7 mouse cellular contexts compared by ENCODE assay signal in the genomic region with DNA sequence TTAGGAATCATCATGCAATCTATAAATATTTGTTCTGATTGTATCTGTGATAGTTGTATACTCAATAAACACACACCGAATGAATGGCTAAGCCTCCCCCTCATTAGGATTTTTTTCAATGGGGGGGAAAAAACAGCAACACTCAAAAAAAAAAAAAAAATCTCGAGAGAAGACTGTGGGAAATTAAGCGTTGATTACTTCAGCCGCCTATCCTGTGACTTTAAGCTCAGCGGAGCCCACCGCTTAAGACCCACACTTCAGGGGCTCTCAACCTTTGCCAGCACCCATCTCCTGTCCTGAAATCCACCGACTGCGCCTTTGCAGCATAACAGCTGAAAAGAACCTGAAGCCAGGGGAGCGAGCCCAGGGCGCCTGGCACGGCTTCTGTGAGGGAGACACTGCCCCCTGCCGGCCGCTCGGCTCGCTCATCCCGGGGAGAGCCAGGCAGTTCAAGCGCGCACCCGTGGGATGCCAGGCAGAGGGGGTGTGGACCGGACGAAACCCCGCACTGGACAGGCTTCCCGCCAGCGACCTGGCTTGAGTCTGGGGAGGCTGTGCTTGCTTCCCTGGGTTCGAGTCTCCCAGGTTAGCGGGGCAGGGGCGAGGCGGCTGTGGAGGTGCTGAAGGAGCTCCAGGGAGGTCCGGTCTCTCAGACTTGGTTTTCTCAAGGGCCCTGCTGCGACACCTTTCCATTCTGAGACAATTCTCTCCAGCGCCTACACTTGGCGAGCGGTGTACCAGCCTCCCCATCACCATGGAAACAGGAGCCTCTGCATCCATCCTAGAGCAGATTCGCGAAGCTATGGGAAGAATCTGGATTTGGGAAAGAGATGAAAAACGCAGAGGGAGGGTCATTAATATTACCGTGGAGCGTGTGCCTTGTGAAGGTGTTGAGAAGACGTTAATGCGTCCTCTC. TPM values are rescaled to one million over a fixed set of nuclear protein-coding genes. Genes with fewer than 3 reads are reported as not detected.
DNase-seq lines count a peak whose midpoint lies in the region; ATAC-seq and TF ChIP-seq lines count a peak whose summit lies in the region.

No protein-coding gene starts in this region.

- peak overlapping the region; percentile 24 for H3K4me3 ChIP-seq in embryonic facial prominence, embryonic 11.5 days (ENCODE audit: low read depth, low read length)
- no peak overlapping the region for H3K4me3 ChIP-seq in heart, adult 2 months
- peak overlapping the region; percentile 35 for H3K4me3 ChIP-seq in limb, embryonic 12.5 days (replicated peaks)
- peak overlapping the region; percentile 50 for H3K4me3 ChIP-seq in midbrain, embryonic 15.5 days

- no peaks in the 10 kb centered on the region for H3K36me3 ChIP-seq in embryonic facial prominence, embryonic 11.5 days (replicated peaks; ENCODE audit: control insufficient read depth, insufficient read depth, low read depth, low read length)
- H3K36me3 ChIP-seq in heart, adult 2 months (ENCODE audit: control insufficient read depth, insufficient read depth, low read length) = no peaks in the 10 kb centered on the region
- no peaks in the 10 kb centered on the region for H3K36me3 ChIP-seq in limb, embryonic 12.5 days
- H3K36me3 ChIP-seq in midbrain, embryonic 15.5 days (replicated peaks) = no peaks in the 10 kb centered on the region

- no peaks in the 10 kb centered on the region for H3K9me3 ChIP-seq in embryonic facial prominence, embryonic 11.5 days (replicated peaks; ENCODE audit: control insufficient read depth, low read length)
- H3K9me3 ChIP-seq in limb, embryonic 12.5 days = no peaks in the 10 kb centered on the region
- H3K9me3 ChIP-seq in midbrain, embryonic 15.5 days = no peaks in the 10 kb centered on the region

- peak; percentile 59; the same call in 1 of the 2 replicates for TF ChIP-seq EP300 in heart, adult 2 months (IDR thresholded peaks at IDR 0.05; ENCODE audit: insufficient read depth, low read depth, low read length)

- intact Hi-C loops in heart, adult 2 months (cut with DNase I) = loop anchor here (1.0 to 5.0 kb wide), 3 partner anchors 35 to 119 kb away; no protein-coding TSS in a partner anchor

- DNase-seq in adrenal gland, postnatal 10 days = peak; percentile 95
- DNase-seq in embryonic facial prominence, embryonic 11.5 days (ENCODE audit: low spot score) = peak; percentile 90
- DNase-seq in heart, adult 2 months = peak; percentile 85 to 93
- DNase-seq in kidney, adult 8-10 months = peak; percentile 77 to 88
- DNase-seq in spleen, adult 18-20 months = peak; percentile 57 to 87

- no peaks in the 10 kb centered on the region for H3K4me1 ChIP-seq in embryonic facial prominence, embryonic 11.5 days (ENCODE audit: control insufficient read depth, insufficient read depth, low read length)
- peaks cover 6% of the 10 kb centered on the region for H3K4me1 ChIP-seq in heart, adult 2 months (ENCODE audit: control insufficient read depth, insufficient read depth, low read length)
- H3K4me1 ChIP-seq in limb, embryonic 12.5 days (replicated peaks) = peaks cover 6% of the 10 kb centered on the region
- H3K4me1 ChIP-seq in midbrain, embryonic 15.5 days = peaks cover 17% of the 10 kb centered on the region

- H3K27me3 ChIP-seq in embryonic facial prominence, embryonic 11.5 days (ENCODE audit: control insufficient read depth, insufficient read depth, low read length) = peaks cover 13% of the 10 kb centered on the region
- H3K27me3 ChIP-seq in heart, adult 2 months (ENCODE audit: control insufficient read depth, insufficient read depth, low read length) = no peaks in the 10 kb centered on the region
- peaks cover 67% of the 10 kb centered on the region for H3K27me3 ChIP-seq in limb, embryonic 12.5 days
- H3K27me3 ChIP-seq in midbrain, embryonic 15.5 days (replicated peaks) = peaks cover 18% of the 10 kb centered on the region; the same call in 1 of the 2 replicates

- 5% methylated on average over 40 of the region's 40 CpGs for WGBS in embryonic facial prominence, embryonic 11.5 days
- 5% methylated on average over 40 of the region's 40 CpGs for WGBS in heart, adult 2 months
- WGBS in limb, embryonic 12.5 days = 6% methylated on average over 40 of the region's 40 CpGs
- WGBS in midbrain, embryonic 15.5 days = 4% methylated on average over 40 of the region's 40 CpGs

- H3K4me2 ChIP-seq in embryonic facial prominence, embryonic 11.5 days (ENCODE audit: low read depth, low read length) = peak overlapping the region; percentile 71
- peak overlapping the region; percentile 65 for H3K4me2 ChIP-seq in limb, embryonic 12.5 days
- H3K4me2 ChIP-seq in midbrain, embryonic 15.5 days = peak overlapping the region; percentile 80

- H3K9ac ChIP-seq in embryonic facial prominence, embryonic 11.5 days (replicated peaks; ENCODE audit: low read length) = 0 out of 2 replicates have a peak overlapping the region, but pooled peaks have one; percentile 22
- H3K9ac ChIP-seq in heart, adult 2 months (ENCODE audit: low read depth, low read length) = no peak overlapping the region
- H3K9ac ChIP-seq in limb, embryonic 12.5 days (replicated peaks) = peak overlapping the region; percentile 34; the same call in 1 of the 2 replicates
- H3K9ac ChIP-seq in midbrain, embryonic 15.5 days = peak overlapping the region; percentile 48

- no peaks in the 10 kb centered on the region for H3K79me2 ChIP-seq in heart, adult 2 months (replicated peaks; ENCODE audit: control insufficient read depth, insufficient read depth, low read length)

- TF ChIP-seq CTCF in heart, adult 2 months (IDR thresholded peaks at IDR 0.05) = peak; percentile 96

- peak; percentile 51 for ATAC-seq in embryonic facial prominence, embryonic 11.5 days (replicated peaks; ENCODE audit: insufficient number of reproducible peaks, low FRiP score, low TSS enrichment, low read depth)
- ATAC-seq in limb, embryonic 12.5 days (ENCODE audit: insufficient number of reproducible peaks, insufficient read depth, low FRiP score, low TSS enrichment, low read depth) = 0 out of 2 replicates have a peak, but pooled peaks have one; percentile 66
- peak; percentile 93 for ATAC-seq in midbrain, embryonic 15.5 days (replicated peaks)

- H3K27ac ChIP-seq in embryonic facial prominence, embryonic 11.5 days (replicated peaks; ENCODE audit: low read depth, low read length) = no peak overlapping the region
- H3K27ac ChIP-seq in heart, adult 2 months = no peak overlapping the region
- no peak overlapping the region for H3K27ac ChIP-seq in limb, embryonic 12.5 days
- peak overlapping the region; percentile 86 for H3K27ac ChIP-seq in midbrain, embryonic 15.5 days

- no peak for TF ChIP-seq POLR2A in heart, adult 2 months (IDR thresholded peaks at IDR 0.05; ENCODE audit: insufficient read depth, low read depth, low read length)

RNA-seq across cellular contexts. Expression of a gene that starts 8.6 kb away (rescaled TPM):
- under 1 TPM; 0.61 to 0.63 TPM for total RNA-seq in adrenal gland, postnatal 10 days (2021)
- 1.3 TPM in 2 replicates for polyA plus RNA-seq in embryonic facial prominence, embryonic 11.5 days (2014; fragmentation: Nextera tagmentation; extraction: Ambion mirVana)
- under 1 TPM; 0.11 to 0.16 TPM for total RNA-seq in heart, adult 2 months (2021)
- polyA plus RNA-seq in heart, adult 2 months (2012; rRNA removed) = 0.15 and 0.37 TPM in 2 replicates
- 0.50 and 0.70 TPM in 2 replicates for polyA plus RNA-seq in limb, embryonic 12.5 days (2016; fragmentation: Nextera tagmentation; extraction: Ambion mirVana)
- 6.8 and 8.5 TPM in 2 replicates for polyA plus RNA-seq in midbrain, embryonic 15.5 days (2015; fragmentation: Nextera tagmentation; extraction: Ambion mirVana)

RNA-seq across cellular contexts. Expression of a gene that starts 22.2 kb away (rescaled TPM):
- 1 to 10 TPM; 1.9 to 2.3 TPM for total RNA-seq in adrenal gland, postnatal 10 days (2021)
- polyA plus RNA-seq in embryonic facial prominence, embryonic 11.5 days (2014; fragmentation: Nextera tagmentation; extraction: Ambion mirVana) = 0.63 and 0.92 TPM in 2 replicates
- 1 to 10 TPM; 1.1 to 1.3 TPM for total RNA-seq in heart, adult 2 months (2021)
- 2.6 and 3.3 TPM in 2 replicates for polyA plus RNA-seq in heart, adult 2 months (2012; rRNA removed)
- 0.24 and 0.54 TPM in 2 replicates for polyA plus RNA-seq in limb, embryonic 12.5 days (2016; fragmentation: Nextera tagmentation; extraction: Ambion mirVana)
- 13.2 and 13.9 TPM in 2 replicates for polyA plus RNA-seq in midbrain, embryonic 15.5 days (2015; fragmentation: Nextera tagmentation; extraction: Ambion mirVana)

RNA-seq across cellular contexts. Expression of a gene that starts 28.6 kb away (rescaled TPM):
- 10 to 100 TPM in 1 of 2 experiments, 1 to 10 TPM in 1; 8.8 to 11.9 TPM for total RNA-seq in adrenal gland, postnatal 10 days (2021)
- polyA plus RNA-seq in embryonic facial prominence, embryonic 11.5 days (2014; fragmentation: Nextera tagmentation; extraction: Ambion mirVana) = 18.9 and 21.0 TPM in 2 replicates
- total RNA-seq in heart, adult 2 months (2021) = 1 to 10 TPM; 5.1 to 5.8 TPM
- 3.2 and 4.8 TPM in 2 replicates for polyA plus RNA-seq in heart, adult 2 months (2012; rRNA removed)
- polyA plus RNA-seq in limb, embryonic 12.5 days (2016; fragmentation: Nextera tagmentation; extraction: Ambion mirVana) = 25.4 and 28.0 TPM in 2 replicates
- polyA plus RNA-seq in midbrain, embryonic 15.5 days (2015; fragmentation: Nextera tagmentation; extraction: Ambion mirVana) = 3.8 and 4.6 TPM in 2 replicates

RNA-seq across cellular contexts. Expression of a gene that starts 36.8 kb away (rescaled TPM):
- 10 to 100 TPM; 55.5 to 72.4 TPM for total RNA-seq in adrenal gland, postnatal 10 days (2021)
- 20.8 and 22.0 TPM in 2 replicates for polyA plus RNA-seq in embryonic facial prominence, embryonic 11.5 days (2014; fragmentation: Nextera tagmentation; extraction: Ambion mirVana)
- 10 to 100 TPM; 47.9 to 55.4 TPM for total RNA-seq in heart, adult 2 months (2021)
- polyA plus RNA-seq in heart, adult 2 months (2012; rRNA removed) = 18.9 and 30.7 TPM in 2 replicates
- 24.5 and 31.5 TPM in 2 replicates for polyA plus RNA-seq in limb, embryonic 12.5 days (2016; fragmentation: Nextera tagmentation; extraction: Ambion mirVana)
- 22.0 and 26.4 TPM in 2 replicates for polyA plus RNA-seq in midbrain, embryonic 15.5 days (2015; fragmentation: Nextera tagmentation; extraction: Ambion mirVana)
